Mouse (Mus musculus): ENCODE measurements at regions not wholly inside any gene's neighbourhood (a gene's known extent, or its start where the extent isn't known, plus 50 kb on each side); places are given as distances from the start of the nearest gene placed in this dataset.

- no peak for TF ChIP-seq POLR2A (IDR thresholded peaks at IDR 0.05; ENCODE audit: borderline replicate concordance, extremely low read depth, insufficient read depth, insufficient read length, poor library complexity, severe bottlenecking)
- TF ChIP-seq CTCF (IDR thresholded peaks at IDR 0.05; ENCODE audit: borderline replicate concordance, extremely low read depth, insufficient read depth, insufficient read length): no peak
Measured at GRCm38 (mm10) chr10:96374293-96375069, 238.1 kb downstream of the Gm5426 start.
